Mouse (Mus musculus) CH12.LX (cell line): Measurements from ENCODE around the gene Ttc33.

Experiments used
- CTCF ChIP-seq, 2 experiments: IDR thresholded peaks in 1 of 2; conservative IDR thresholded peaks in 1 of 2; 2 replicates each; pipeline ENCODE4 v1.5.1; 2011 to 2012; ENCODE audit warnings: low read depth in 2 of 2, low read length in 2 of 2, improper control_type of control experiment in 1 of 2, inconsistent platforms in 1 of 2, mild to moderate bottlenecking in 1 of 2, moderate library complexity in 1 of 2
- EP300 ChIP-seq: IDR thresholded peaks from 2 replicates; pipeline ENCODE4 v1.6.1; 2011; ENCODE audit warnings: low read length, improper control_type of control experiment
- MAFK ChIP-seq: IDR thresholded peaks from 2 replicates; pipeline ENCODE4 v1.6.1; 2011; ENCODE audit warnings: low read length, improper control_type of control experiment; ENCODE audit not compliant: insufficient replicate concordance
- MXI1 ChIP-seq: IDR thresholded peaks from 2 replicates; pipeline ENCODE4 v1.6.1; 2011; ENCODE audit warnings: mild to moderate bottlenecking, low read depth, low read length, improper control_type of control experiment
- MYC ChIP-seq: IDR thresholded peaks from 2 replicates; pipeline ENCODE4 v1.6.1; 2011; ENCODE audit warnings: low read depth, mild to moderate bottlenecking, improper control_type of control experiment, low read length
- POLR2A ChIP-seq: IDR thresholded peaks from 2 replicates; pipeline ENCODE4 v1.6.1; 2011; ENCODE audit warnings: low read depth, mild to moderate bottlenecking, improper control_type of control experiment, low read length
- RAD21 ChIP-seq: IDR thresholded peaks from 2 replicates; pipeline ENCODE4 v1.6.1; 2011; ENCODE audit warnings: low read depth, mild to moderate bottlenecking, low read length, improper control_type of control experiment, moderate library complexity
- SIN3A ChIP-seq: IDR thresholded peaks from 2 replicates; pipeline ENCODE4 v1.6.1; 2012; ENCODE audit warnings: low read length, improper control_type of control experiment, inconsistent platforms
- UBTF ChIP-seq: IDR thresholded peaks from 2 replicates; pipeline ENCODE4 v1.6.1; 2012; ENCODE audit warnings: low read depth, mild to moderate bottlenecking, inconsistent platforms, low read length, improper control_type of control experiment, moderate library complexity

DNA sequence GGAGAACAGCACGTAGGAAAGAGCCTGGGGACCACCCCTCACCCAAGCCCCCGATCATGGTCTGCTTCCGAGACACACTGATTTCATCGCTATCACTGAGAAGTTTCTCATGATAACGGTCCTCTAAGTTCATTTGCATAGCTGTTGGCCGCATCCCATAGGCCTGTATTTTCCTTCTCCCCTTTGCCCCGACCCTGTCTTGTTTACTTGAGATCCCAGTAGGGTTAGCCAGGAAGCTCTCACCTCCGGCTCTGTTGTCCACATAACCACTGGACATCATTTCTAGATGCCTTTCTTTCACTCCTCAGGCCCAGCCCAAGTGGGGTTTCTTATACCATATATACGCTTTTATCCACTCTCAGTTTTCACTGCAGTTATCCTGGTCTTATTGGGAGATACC, 9.6 kb downstream of the Ttc33 start:
- TF ChIP-seq UBTF (no peak), MYC (no peak), CTCF (conservative IDR thresholded peaks at IDR 0.05 in 1 of 2, IDR thresholded peaks at IDR 0.05 in 1 of 2; ENCODE audit: low read depth in 2 of 2, low read length in 2 of 2) (no peak), RAD21 (no peak), MAFK (no peak), EP300 (no peak), POLR2A (no peak), SIN3A (no peak), MXI1 (no peak)
